Mouse (Mus musculus): ENCODE measurements at regions not wholly inside any gene's neighbourhood (a gene's known extent, or its start where the extent isn't known, plus 50 kb on each side); places are given as distances from the start of the nearest gene placed in this dataset.
A peak's percentile ranks its signal among the peaks of the same experiment; 100 is the strongest.

GRCm38 (mm10) chr5:18916688-18917285, 310.0 kb upstream of the Magi2 start:
- DNase-seq: peak; percentile 59

- no peak for DNase-seq
Observed at GRCm38 (mm10) chr5:18953875-18954474, 272.9 kb upstream of the Magi2 start.

All from right cerebral cortex, postnatal 25 days (tissue).